Mouse (Mus musculus) C2C12 (cell line): ENCODE measurements around the gene Galnt7.

Experiments
- CEBPB ChIP-seq: IDR thresholded peaks from one replicate; pipeline ENCODE4 v1.6.1; 2011; ENCODE audit warnings: low read depth, mild to moderate bottlenecking, control low read depth, moderate library complexity
- CTCF ChIP-seq: IDR thresholded peaks from one replicate; pipeline ENCODE4 v1.5.1; 2011; ENCODE audit not compliant: control insufficient read depth, insufficient read depth, insufficient read length
- MAX ChIP-seq: IDR thresholded peaks from one replicate; pipeline ENCODE4 v1.6.1; 2011; ENCODE audit warnings: mild to moderate bottlenecking, control low read depth
- MYOD1 ChIP-seq: IDR thresholded peaks from one replicate; pipeline ENCODE4 v1.6.1; 2011; ENCODE audit warnings: low read depth; ENCODE audit not compliant: control insufficient read depth, insufficient read length
- MYOG ChIP-seq: IDR thresholded peaks from one replicate; pipeline ENCODE4 v1.6.1; 2011; ENCODE audit not compliant: control insufficient read depth, insufficient read length; ENCODE audit errors: extremely low read depth
- USF1 ChIP-seq: IDR thresholded peaks from one replicate; pipeline ENCODE4 v1.6.1; 2011; ENCODE audit warnings: low read depth, mild to moderate bottlenecking, control low read depth, moderate library complexity

- TF ChIP-seq USF1: no peak
- TF ChIP-seq CTCF: no peak
- no peak for TF ChIP-seq MYOG
- no peak for TF ChIP-seq MAX
- no peak for TF ChIP-seq CEBPB
- TF ChIP-seq MYOD1: no peak
Observed at GRCm38 (mm10) chr8:57585128-57585442, 67.7 kb downstream of the Galnt7 start.
